8 mouse cellular contexts compared by ENCODE assay signal in genomic region chr5:124540905-124541601, GRCm38 (mm10). TPM values are rescaled to one million over a fixed set of nuclear protein-coding genes. Genes with fewer than 3 reads are reported as not detected.
DNase-seq lines count a peak whose midpoint lies in the region; ATAC-seq and TF ChIP-seq lines count a peak whose summit lies in the region.

No protein-coding gene starts in this region.

- peaks cover 38% of the 10 kb centered on the region for H3K4me1 ChIP-seq in liver, embryonic 13.5 days (replicated peaks)

- peak overlapping the region; percentile 79 for H3K4me2 ChIP-seq in liver, embryonic 13.5 days
- H3K4me2 ChIP-seq in myocyte (ENCODE audit: low read depth): peak overlapping the region; percentile 91

- H3K27ac ChIP-seq in liver, embryonic 13.5 days: peak overlapping the region; percentile 87

- DNase-seq in layer of hippocampus, postnatal 10 days (ENCODE audit: low spot score in 2 of 2): peak; percentile 56 to 75
- DNase-seq in layer of hippocampus, adult 9-10 months (ENCODE audit: low spot score): no peak
- peak; percentile 68 to 69 for DNase-seq in cerebellum, postnatal 10 days
- peak; percentile 80 for DNase-seq in gastrocnemius, postnatal 25 days
- peak; percentile 64 for DNase-seq in liver, embryonic 13.5 days
- peak; percentile 51 for DNase-seq in splenic B cell, adult 2 months (ENCODE audit: low read depth, low spot score)

- no peaks in the 10 kb centered on the region for H3K27me3 ChIP-seq in liver, embryonic 13.5 days
- no peaks in the 10 kb centered on the region for H3K27me3 ChIP-seq in myocyte (ENCODE audit: control insufficient read depth, insufficient read depth, insufficient read length)
- no peaks in the 10 kb centered on the region for H3K27me3 ChIP-seq in splenic B cell, adult 2 months (ENCODE audit: control insufficient read depth, insufficient read depth, low read length, poor library complexity, severe bottlenecking)

- H3K36me3 ChIP-seq in liver, embryonic 13.5 days: peaks cover 39% of the 10 kb centered on the region
- H3K36me3 ChIP-seq in myocyte (ENCODE audit: control insufficient read depth, insufficient read depth): peaks cover 26% of the 10 kb centered on the region
- H3K36me3 ChIP-seq in splenic B cell, adult 2 months (ENCODE audit: control insufficient read depth, insufficient read depth, low read length, poor library complexity, severe bottlenecking): peaks cover 9% of the 10 kb centered on the region

- H3K9me3 ChIP-seq in liver, embryonic 13.5 days (replicated peaks): no peaks in the 10 kb centered on the region

- peak; percentile 45 for ATAC-seq in inflammation-experienced regulatory T-cells, adult 6 months
- ATAC-seq in liver, embryonic 13.5 days (ENCODE audit: low read depth): peak; percentile 84

- H3K9ac ChIP-seq in liver, embryonic 13.5 days: peak overlapping the region; percentile 96

- H3K79me2 ChIP-seq in myocyte (ENCODE audit: control insufficient read depth, insufficient read depth): peaks cover 51% of the 10 kb centered on the region

- peak overlapping the region; percentile 99 for H3ac ChIP-seq in myocyte (ENCODE audit: control insufficient read depth, insufficient read length)

- TF ChIP-seq POLR2A in myocyte (IDR thresholded peaks at IDR 0.05; ENCODE audit: insufficient read length, low read depth): peak; percentile 27

- H3K4me3 ChIP-seq in liver, embryonic 13.5 days (replicated peaks): peak overlapping the region; percentile 96
- H3K4me3 ChIP-seq in myocyte: peak overlapping the region; percentile 52

- WGBS in liver, embryonic 13.5 days (ENCODE audit: insufficient replicate concordance): under 1% methylated on average over 83 of the region's 89 CpGs

TF ChIP-seq in myocyte, 11 proteins besides CTCF, POLR2A, EP300 and RAD21:
- TF ChIP-seq CEBPB (IDR thresholded peaks at IDR 0.05; ENCODE audit: insufficient read depth, poor library complexity, severe bottlenecking): peak; percentile 57; the same call in 1 of the 2 replicates
- TF ChIP-seq SRF (IDR thresholded peaks at IDR 0.05; ENCODE audit: control insufficient read depth, insufficient read length, low read depth): no peak
TF ChIP-seq in myocyte: peak in this region for 1.

RNA-seq across cellular contexts. Expression of gene Tmed2, which starts 0.6 kb away (rescaled TPM):
- total RNA-seq in layer of hippocampus, postnatal 10 days (2021): 100 to 1,000 TPM in 1 of 2 experiments, 10 to 100 TPM in 1; 95.6 to 113 TPM
- total RNA-seq in gastrocnemius, postnatal 25 days (2021): 100 to 1,000 TPM; 145 to 151 TPM
- polyA plus RNA-seq in inflammation-experienced regulatory T-cells, adult 6 months (2017; shearing (Covaris generic)): 100 to 1,000 TPM in 1 of 3 experiments, 10 to 100 TPM in 2; 41.3 to 124 (median 59.1) TPM
- 366 and 422 TPM in 2 replicates for polyA plus RNA-seq in liver, embryonic 13.5 days (2015; fragmentation: Nextera tagmentation; extraction: Ambion mirVana)
- polyA plus RNA-seq in myocyte (2012; fragmentation: generic; extraction: Trizol): 131 TPM

RNA-seq across cellular contexts. Expression of gene Rilpl1, which starts 9.9 kb away (rescaled TPM):
- 10 to 100 TPM; 28.9 to 31.0 TPM for total RNA-seq in layer of hippocampus, postnatal 10 days (2021)
- total RNA-seq in gastrocnemius, postnatal 25 days (2021): 100 to 1,000 TPM; 121 to 144 TPM
- 1 to 10 TPM in 1 of 3 experiments, under 1 TPM in 2; 0.39 to 1.3 (median 0.91) TPM for polyA plus RNA-seq in inflammation-experienced regulatory T-cells, adult 6 months (2017; shearing (Covaris generic))
- 1.9 and 2.5 TPM in 2 replicates for polyA plus RNA-seq in liver, embryonic 13.5 days (2015; fragmentation: Nextera tagmentation; extraction: Ambion mirVana)
- polyA plus RNA-seq in myocyte (2012; fragmentation: generic; extraction: Trizol): 43.1 TPM

RNA-seq across cellular contexts. Expression of gene Ddx55, which starts 11.6 kb away (rescaled TPM):
- total RNA-seq in layer of hippocampus, postnatal 10 days (2021): 10 to 100 TPM; 26.4 to 30.2 TPM
- 1 to 10 TPM; 4.3 to 4.8 TPM for total RNA-seq in gastrocnemius, postnatal 25 days (2021)
- polyA plus RNA-seq in inflammation-experienced regulatory T-cells, adult 6 months (2017; shearing (Covaris generic)): 10 to 100 TPM; 14.7 to 22.6 (median 20.1) TPM
- polyA plus RNA-seq in liver, embryonic 13.5 days (2015; fragmentation: Nextera tagmentation; extraction: Ambion mirVana): 9.4 and 11.0 TPM in 2 replicates
- 5.3 TPM for polyA plus RNA-seq in myocyte (2012; fragmentation: generic; extraction: Trizol)

RNA-seq across cellular contexts. Expression of gene Eif2b1, which starts 37.9 kb away (rescaled TPM):
- total RNA-seq in layer of hippocampus, postnatal 10 days (2021): 10 to 100 TPM; 42.4 to 49.1 TPM
- total RNA-seq in gastrocnemius, postnatal 25 days (2021): 10 to 100 TPM; 35.2 to 39.1 TPM
- polyA plus RNA-seq in inflammation-experienced regulatory T-cells, adult 6 months (2017; shearing (Covaris generic)): 10 to 100 TPM; 43.2 to 54.2 (median 51.1) TPM
- 69.8 and 80.8 TPM in 2 replicates for polyA plus RNA-seq in liver, embryonic 13.5 days (2015; fragmentation: Nextera tagmentation; extraction: Ambion mirVana)
- 37.6 TPM for polyA plus RNA-seq in myocyte (2012; fragmentation: generic; extraction: Trizol)

RNA-seq across cellular contexts. Expression of gene Gtf2h3, which starts 37.9 kb away (rescaled TPM):
- 10 to 100 TPM; 29.0 to 31.0 TPM for total RNA-seq in layer of hippocampus, postnatal 10 days (2021)
- total RNA-seq in gastrocnemius, postnatal 25 days (2021): 10 to 100 TPM; 14.6 to 16.2 TPM
- polyA plus RNA-seq in inflammation-experienced regulatory T-cells, adult 6 months (2017; shearing (Covaris generic)): 10 to 100 TPM; 59.6 to 62.1 (median 60.8) TPM
- 30.8 and 37.6 TPM in 2 replicates for polyA plus RNA-seq in liver, embryonic 13.5 days (2015; fragmentation: Nextera tagmentation; extraction: Ambion mirVana)
- polyA plus RNA-seq in myocyte (2012; fragmentation: generic; extraction: Trizol): 25.3 TPM

Comparison
In these comparisons a context has a peak if more than half of its experiments do, and no peak if none do; other contexts are left out.
1. RNA of gene Rilpl1, which starts 9.9 kb away (polyA plus RNA-seq): 43.1 TPM in myocyte (single experiment); 1.9 to 2.5 TPM in liver, embryonic 13.5 days and 0.39 to 1.3 TPM in inflammation-experienced regulatory T-cells, adult 6 months; every median in the first group is over 10 times any median in the second.